Comparison of ENCODE assay signal across 25 mouse cellular contexts in genomic region chr9:64259906-64260305, GRCm38 (mm10). TPM values are rescaled to one million over a fixed set of nuclear protein-coding genes. Genes with fewer than 3 reads are reported as not detected.
DNase-seq lines count a peak whose midpoint lies in the region; ATAC-seq and TF ChIP-seq lines count a peak whose summit lies in the region.
"Had no signal": no experiment of that assay in that cellular context is flagged by ENCODE, and none has a peak within 500 bp of the region (broad histone marks: within the 10 kb centered on the region; RNA-seq: fewer than 3 reads in every experiment).

No protein-coding gene starts in this region.

- H3K9ac ChIP-seq in lung, embryonic 14.5 days = no peak overlapping the region
- H3K9ac ChIP-seq in midbrain, embryonic 15.5 days = no peak overlapping the region
- H3K9ac ChIP-seq in forebrain, embryonic 16.5 days (replicated peaks; ENCODE audit: low read depth, low read length) = no peak overlapping the region
- H3K9ac ChIP-seq: forebrain, embryonic 13.5 days; heart, embryonic 13.5 days; hindbrain, embryonic 14.5 days had no signal

- no peak overlapping the region for H3K4me2 ChIP-seq in lung, embryonic 14.5 days
- H3K4me2 ChIP-seq in midbrain, embryonic 15.5 days = no peak overlapping the region
- no peak overlapping the region for H3K4me2 ChIP-seq in forebrain, embryonic 16.5 days (ENCODE audit: low read length)
- H3K4me2 ChIP-seq: forebrain, embryonic 13.5 days; heart, embryonic 13.5 days; hindbrain, embryonic 14.5 days had no signal

- TF ChIP-seq CTCF in lung, embryonic 14.5 days (IDR thresholded peaks at IDR 0.05; ENCODE audit: low read depth) = no peak
- TF ChIP-seq CTCF in layer of hippocampus, adult 2 months (conservative IDR thresholded peaks at IDR 0.05) = no peak

- H3K4me1 ChIP-seq in lung, embryonic 14.5 days (ENCODE audit: insufficient read depth) = no peaks in the 10 kb centered on the region
- no peaks in the 10 kb centered on the region for H3K4me1 ChIP-seq in midbrain, embryonic 15.5 days
- no peaks in the 10 kb centered on the region for H3K4me1 ChIP-seq in forebrain, embryonic 16.5 days (replicated peaks; ENCODE audit: control insufficient read depth, insufficient read depth, low read length)
- H3K4me1 ChIP-seq: forebrain, embryonic 10.5 days; forebrain, embryonic 13.5 days; heart, embryonic 10.5 days; heart, embryonic 13.5 days had no signal

- no peak for ATAC-seq in lung, embryonic 14.5 days (ENCODE audit: insufficient read depth)
- ATAC-seq in midbrain, embryonic 15.5 days (replicated peaks) = no peak
- ATAC-seq in forebrain, embryonic 16.5 days = no peak
- ATAC-seq: activated CD4-positive, CD25-positive, alpha-beta regulatory T cell, adult 4 months; CD4-positive, CD25-positive, alpha-beta regulatory T cell, adult 4 months; forebrain, embryonic 13.5 days; hindbrain, postnatal 0 days had no signal

- no peaks in the 10 kb centered on the region for H3K36me3 ChIP-seq in lung, embryonic 14.5 days (ENCODE audit: insufficient read depth)
- no peaks in the 10 kb centered on the region for H3K36me3 ChIP-seq in midbrain, embryonic 15.5 days (replicated peaks)
- H3K36me3 ChIP-seq in forebrain, embryonic 16.5 days (ENCODE audit: control insufficient read depth, insufficient read depth) = no peaks in the 10 kb centered on the region
- H3K36me3 ChIP-seq: forebrain, embryonic 10.5 days; heart, embryonic 10.5 days; heart, embryonic 13.5 days had no signal

- H3K27me3 ChIP-seq in lung, embryonic 14.5 days (ENCODE audit: insufficient read depth, low read length) = no peaks in the 10 kb centered on the region
- no peaks in the 10 kb centered on the region for H3K27me3 ChIP-seq in midbrain, embryonic 15.5 days (replicated peaks)
- H3K27me3 ChIP-seq in forebrain, embryonic 16.5 days (replicated peaks; ENCODE audit: control insufficient read depth, insufficient read depth, low read length) = no peaks in the 10 kb centered on the region
- H3K27me3 ChIP-seq: forebrain, embryonic 13.5 days; heart, embryonic 13.5 days had no signal

- no peaks in the 10 kb centered on the region for H3K9me3 ChIP-seq in lung, embryonic 14.5 days (ENCODE audit: low read depth, low read length)
- no peaks in the 10 kb centered on the region for H3K9me3 ChIP-seq in midbrain, embryonic 15.5 days
- no peaks in the 10 kb centered on the region for H3K9me3 ChIP-seq in forebrain, embryonic 16.5 days (ENCODE audit: control insufficient read depth, low read length)
- H3K9me3 ChIP-seq: forebrain, embryonic 10.5 days; heart, embryonic 10.5 days; heart, embryonic 13.5 days had no signal

- no peak overlapping the region for H3K4me3 ChIP-seq in lung, embryonic 14.5 days (ENCODE audit: low read depth, low read length)
- H3K4me3 ChIP-seq in midbrain, embryonic 15.5 days = no peak overlapping the region
- H3K4me3 ChIP-seq in layer of hippocampus, adult 2 months = no peak overlapping the region
- H3K4me3 ChIP-seq in forebrain, embryonic 16.5 days (replicated peaks; ENCODE audit: low read length) = no peak overlapping the region
- H3K4me3 ChIP-seq: forebrain, embryonic 10.5 days; forebrain, embryonic 13.5 days; heart, adult 2 months; heart, embryonic 10.5 days; heart, embryonic 13.5 days had no signal

- DNase-seq in lung, embryonic 14.5 days = peak; percentile 9
- peak; percentile 34 for DNase-seq in lung, postnatal 10 days
- DNase-seq in lung, postnatal 36 days = peak; percentile 87
- DNase-seq in layer of hippocampus, adult 2 months (ENCODE audit: low spot score in 2 of 2) = no peak
- DNase-seq: adrenal gland, adult 8-10 months; adrenal gland, postnatal 25 days; cerebellum, adult 11-12 months; cerebellum, adult 8-10 months; cerebellum, postnatal 10 days; cerebellum, postnatal 36 days; gastrocnemius, postnatal 10 days; gastrocnemius, postnatal 36 days; heart, adult 2 months; heart, postnatal 14 days; heart, postnatal 4 days had no signal

- H3K27ac ChIP-seq in lung, embryonic 14.5 days (ENCODE audit: low read depth) = no peak overlapping the region
- no peak overlapping the region for H3K27ac ChIP-seq in midbrain, embryonic 15.5 days
- H3K27ac ChIP-seq in layer of hippocampus, adult 2 months = no peak overlapping the region
- no peak overlapping the region for H3K27ac ChIP-seq in forebrain, embryonic 16.5 days (ENCODE audit: low read length)
- H3K27ac ChIP-seq: forebrain, embryonic 10.5 days; forebrain, embryonic 13.5 days; heart, adult 2 months; heart, embryonic 10.5 days; heart, embryonic 13.5 days; hindbrain, embryonic 14.5 days; hindbrain, postnatal 0 days had no signal

- WGBS in lung, embryonic 14.5 days = 66% methylated on average over 5 of the region's 5 CpGs
- WGBS in midbrain, embryonic 15.5 days = 92% methylated on average over 5 of the region's 5 CpGs
- WGBS in forebrain, embryonic 16.5 days = 92% methylated on average over 5 of the region's 5 CpGs

RNA-seq across cellular contexts. Expression of gene Map2k1, which starts 6.5 kb away (rescaled TPM):
- polyA plus RNA-seq in lung, embryonic 14.5 days (2014; fragmentation: Nextera tagmentation; extraction: Ambion mirVana) = 69.2 and 71.2 TPM in 2 replicates
- 56.9 and 60.1 TPM in 2 replicates for polyA plus RNA-seq in midbrain, embryonic 15.5 days (2015; fragmentation: Nextera tagmentation; extraction: Ambion mirVana)
- total RNA-seq in layer of hippocampus, adult 2 months (2021) = 100 to 1,000 TPM; 329 to 346 TPM
- polyA plus RNA-seq in forebrain, embryonic 16.5 days (2015; fragmentation: Nextera tagmentation; extraction: Ambion mirVana) = 53.6 and 54.6 TPM in 2 replicates

RNA-seq across cellular contexts. Expression of gene Tipin, which starts 21.5 kb away (rescaled TPM):
- 281 and 288 TPM in 2 replicates for polyA plus RNA-seq in lung, embryonic 14.5 days (2014; fragmentation: Nextera tagmentation; extraction: Ambion mirVana)
- 57.0 and 67.9 TPM in 2 replicates for polyA plus RNA-seq in midbrain, embryonic 15.5 days (2015; fragmentation: Nextera tagmentation; extraction: Ambion mirVana)
- total RNA-seq in layer of hippocampus, adult 2 months (2021) = 10 to 100 TPM; 15.4 to 21.7 TPM
- polyA plus RNA-seq in forebrain, embryonic 16.5 days (2015; fragmentation: Nextera tagmentation; extraction: Ambion mirVana) = 106 and 120 TPM in 2 replicates

RNA-seq across cellular contexts. Expression of gene Uchl4, which starts 24.9 kb away (rescaled TPM):
- polyA plus RNA-seq in lung, embryonic 14.5 days (2014; fragmentation: Nextera tagmentation; extraction: Ambion mirVana) = 2.7 and 3.6 TPM in 2 replicates
- polyA plus RNA-seq in midbrain, embryonic 15.5 days (2015; fragmentation: Nextera tagmentation; extraction: Ambion mirVana) = 2.6 and 2.7 TPM in 2 replicates
- 1 to 10 TPM; 2.8 to 2.9 TPM for total RNA-seq in layer of hippocampus, adult 2 months (2021)
- polyA plus RNA-seq in forebrain, embryonic 16.5 days (2015; fragmentation: Nextera tagmentation; extraction: Ambion mirVana) = 2.4 and 2.5 TPM in 2 replicates
- total RNA-seq: hindbrain, postnatal 0 days had no signal

Comparison
In these comparisons a context has a peak if more than half of its experiments do, and no peak if none do; other contexts are left out.
1. DNase-seq: peak in lung, embryonic 14.5 days (single experiment), lung, postnatal 10 days (single experiment) and lung, postnatal 36 days (single experiment); none in layer of hippocampus, adult 2 months (0 of 2).